Mouse (Mus musculus) B cell, adult 2 months (primary cell): ENCODE measurements around the gene Catsper3.

ENCODE experiments used
- DNase-seq, 2 experiments: peaks; one replicate each; pipeline ENCODE4 v3.0.0; 2022

Gene Catsper3

GRCm38 (mm10) chr13:55784268-55784667 lies at the start of gene Catsper3:
Gene Catsper3, plus strand, starts transcription at chr13:55784568.
- no peak for DNase-seq

- no peak for DNase-seq
Observed at GRCm38 (mm10) chr13:55737885-55738284, 46.5 kb upstream of the Catsper3 start.

GRCm38 (mm10) chr13:55742306-55742705 lies 42.1 kb upstream of the Catsper3 start:
- DNase-seq, result no peak

- DNase-seq, result no peak
Observed at GRCm38 (mm10) chr13:55754380-55754779, 30.0 kb upstream of the Catsper3 start.

GRCm38 (mm10) chr13:55756789-55757188 lies 27.6 kb upstream of the Catsper3 start:
- no peak for DNase-seq

- DNase-seq, result peak; percentile 39 to 45
Observed at GRCm38 (mm10) chr13:55757645-55758044, 26.7 kb upstream of the Catsper3 start.

GRCm38 (mm10) chr13:55760576-55760975 lies 23.8 kb upstream of the Catsper3 start:
- DNase-seq, result no peak

GRCm38 (mm10) chr13:55761486-55761885 lies 22.9 kb upstream of the Catsper3 start:
- DNase-seq, result no peak

GRCm38 (mm10) chr13:55774352-55774751 lies 10.0 kb upstream of the Catsper3 start:
- DNase-seq, result no peak

- no peak for DNase-seq
Observed at GRCm38 (mm10) chr13:55775056-55775455, 9.3 kb upstream of the Catsper3 start.

- DNase-seq, result no peak
Observed at GRCm38 (mm10) chr13:55786120-55786519, 1.8 kb downstream of the Catsper3 start.

GRCm38 (mm10) chr13:55801246-55801645 lies 16.9 kb downstream of the Catsper3 start:
- no peak for DNase-seq

GRCm38 (mm10) chr13:55803973-55804372 lies 19.6 kb downstream of the Catsper3 start:
- DNase-seq, result no peak

GRCm38 (mm10) chr13:55809041-55809623 lies 24.8 kb downstream of the Catsper3 start:
- no peak for DNase-seq

GRCm38 (mm10) chr13:55809707-55810106 lies 25.3 kb downstream of the Catsper3 start:
- DNase-seq, result no peak

GRCm38 (mm10) chr13:55810947-55811346 lies 26.6 kb downstream of the Catsper3 start:
- no peak for DNase-seq

- DNase-seq, result no peak
Observed at GRCm38 (mm10) chr13:55813490-55814016, 29.2 kb downstream of the Catsper3 start.

GRCm38 (mm10) chr13:55814834-55815233 lies 30.5 kb downstream of the Catsper3 start:
- no peak for DNase-seq

- no peak for DNase-seq
Observed at GRCm38 (mm10) chr13:55822499-55822898, 38.1 kb downstream of the Catsper3 start.

- DNase-seq, result no peak
Observed at GRCm38 (mm10) chr13:55824151-55824945, 40.0 kb downstream of the Catsper3 start.

- no peak for DNase-seq
Observed at GRCm38 (mm10) chr13:55825245-55825681, 40.9 kb downstream of the Catsper3 start.

- no peak for DNase-seq
Observed at GRCm38 (mm10) chr13:55826008-55826671, 41.8 kb downstream of the Catsper3 start.
